Mouse (Mus musculus) ovary, adult 2 months (tissue): ENCODE measurements around the gene Adamtsl1. TPM values are rescaled to one million over a fixed set of nuclear protein-coding genes. Genes with fewer than 3 reads are reported as not detected.

Experiments
- polyA plus RNA-seq: library from polyadenylated mRNA; depleted of rRNA; stranded (reverse); fragments of >200 nt; gene quantifications from 2 replicates; pipeline ENCODE4 v1.2.3, GENCODE M21; 2012; rRNA removed

Gene Adamtsl1
- polyA plus RNA-seq = 12.9 and 16.6 TPM in 2 replicates

GRCm38 (mm10) chr4:85513792-85514191 is at the start of gene Adamtsl1:
Gene Adamtsl1 (plus strand): TSS chr4:85514172.

